Mouse (Mus musculus): ENCODE measurements at regions not wholly inside any gene's neighbourhood (a gene's known extent, or its start where the extent isn't known, plus 50 kb on each side); places are given as distances from the start of the nearest gene placed in this dataset.
A peak's percentile ranks its signal among the peaks of the same experiment; 100 is the strongest.

GRCm38 (mm10) chr1:64198781-64199180 is 76.7 kb upstream of the Klf7 start:
- peak in 1 of 2 experiments; percentile 28 for DNase-seq

- DNase-seq, result no peak
Observed at GRCm38 (mm10) chr1:64198322-64198721, 76.2 kb upstream of the Klf7 start.

- DNase-seq, result peak; percentile 61 to 63
Observed at GRCm38 (mm10) chr1:64195970-64196491, 73.9 kb upstream of the Klf7 start.

GRCm38 (mm10) chr1:64195294-64195693 is 73.2 kb upstream of the Klf7 start:
- DNase-seq, result no peak

GRCm38 (mm10) chr1:64193150-64193838 is 71.2 kb upstream of the Klf7 start:
- peak; percentile 52 to 69 for DNase-seq

- DNase-seq, result no peak
Observed at GRCm38 (mm10) chr1:64192736-64193135, 70.7 kb upstream of the Klf7 start.

GRCm38 (mm10) chr1:64191242-64192220 is 69.4 kb upstream of the Klf7 start:
- DNase-seq, result peak; percentile 60 to 67

GRCm38 (mm10) chr1:64190705-64191104 is 68.6 kb upstream of the Klf7 start:
- no peak for DNase-seq

GRCm38 (mm10) chr1:64190097-64190496 is 68.0 kb upstream of the Klf7 start:
- DNase-seq, result peak; percentile 81 to 89

- DNase-seq, result peak; percentile 36 to 62
Observed at GRCm38 (mm10) chr1:64189471-64189870, 67.4 kb upstream of the Klf7 start.

GRCm38 (mm10) chr1:64187796-64188513 is 65.9 kb upstream of the Klf7 start:
- no peak for DNase-seq

GRCm38 (mm10) chr1:64173708-64174107 is 51.6 kb upstream of the Klf7 start:
- DNase-seq, result peak; percentile 41 to 43

GRCm38 (mm10) chr1:64172122-64172521 is 50.0 kb upstream of the Klf7 start:
- no peak for DNase-seq

All from cerebellum, postnatal 10 days (tissue).